Mouse (Mus musculus): ENCODE results near the gene Dync1i1. TPM values are rescaled to one million over a fixed set of nuclear protein-coding genes. Genes with fewer than 3 reads are reported as not detected.

The Dync1i1 gene
- polyA plus RNA-seq, 1 experiment from 2014 or later = 0.11 TPM

DNA sequence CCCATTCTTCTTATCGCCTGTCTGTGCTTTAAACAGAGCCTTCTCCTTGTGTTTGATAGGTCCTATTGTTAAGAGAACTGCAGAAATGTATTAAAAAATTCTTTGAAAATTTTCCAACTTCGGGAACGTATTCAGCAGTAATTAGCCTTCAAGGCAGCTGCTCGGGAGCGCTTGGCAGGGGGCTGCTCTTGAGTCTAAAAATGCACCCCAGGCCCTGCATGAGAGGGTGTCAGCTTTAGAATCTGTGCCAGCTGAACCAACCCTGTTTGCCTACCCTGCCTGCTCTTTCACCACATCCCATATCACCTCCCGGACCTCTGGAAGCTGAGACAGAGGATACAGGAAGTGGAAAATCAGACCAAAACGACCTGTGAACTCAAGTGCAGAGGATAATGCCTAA lies 267.6 kb downstream of the Dync1i1 start:
- Histone ChIP-seq H3K4me3 (ENCODE audit: low read depth, low read length) (no peak overlapping the region), H3K4me2 (ENCODE audit: low read depth, low read length) (no peak overlapping the region), H3K27me3 (ENCODE audit: control insufficient read depth, insufficient read depth, low read depth, low read length) (no peaks in the 10 kb centered on the region), H3K9me3 (replicated peaks; ENCODE audit: control insufficient read depth, low read length) (no peaks in the 10 kb centered on the region), H3K4me1 (ENCODE audit: control insufficient read depth, low read depth, low read length) (no peaks in the 10 kb centered on the region), H3K27ac (ENCODE audit: low read length) (no peak overlapping the region), H3K36me3 (ENCODE audit: control insufficient read depth, insufficient read depth) (no peaks in the 10 kb centered on the region), H3K9ac (ENCODE audit: low read depth, low read length) (no peak overlapping the region)
- no peak for ATAC-seq (ENCODE audit: low read depth)
- 46% methylated on average over 7 of the region's 7 CpGs for WGBS (ENCODE audit: insufficient replicate concordance)

DNA sequence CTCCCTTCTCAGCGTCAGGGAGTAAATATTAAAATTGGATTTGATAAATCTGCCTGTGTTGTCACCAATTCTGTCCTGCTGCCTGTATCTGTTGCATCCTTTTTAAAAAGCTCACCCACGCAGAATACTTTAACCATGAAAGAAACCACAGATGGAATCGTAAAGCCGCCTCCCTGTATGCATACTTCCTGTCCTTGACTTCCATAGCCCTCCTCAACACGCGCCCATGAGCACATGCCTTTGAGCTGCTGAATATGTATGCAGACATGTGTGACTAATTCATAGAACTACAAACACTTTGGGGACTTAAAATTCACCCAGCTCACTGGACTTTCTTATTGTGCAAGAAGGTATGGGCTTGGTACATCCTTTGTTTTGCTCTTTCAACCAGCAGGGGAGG lies 272.1 kb downstream of the Dync1i1 start:
- H3K4me2 ChIP-seq (ENCODE audit: low read depth, low read length) = no peak overlapping the region
- H3K9ac ChIP-seq (ENCODE audit: low read depth, low read length) = no peak overlapping the region
- no peaks in the 10 kb centered on the region for H3K9me3 ChIP-seq (replicated peaks; ENCODE audit: control insufficient read depth, low read length)
- H3K4me1 ChIP-seq (ENCODE audit: control insufficient read depth, low read depth, low read length) = no peaks in the 10 kb centered on the region
- H3K27me3 ChIP-seq (ENCODE audit: control insufficient read depth, insufficient read depth, low read depth, low read length) = no peaks in the 10 kb centered on the region
- ATAC-seq (ENCODE audit: low read depth) = no peak
- WGBS (ENCODE audit: insufficient replicate concordance) = 35% methylated on average over 6 of the region's 6 CpGs
- H3K4me3 ChIP-seq (ENCODE audit: low read depth, low read length) = no peak overlapping the region
- no peak overlapping the region for H3K27ac ChIP-seq (ENCODE audit: low read length)
- H3K36me3 ChIP-seq (ENCODE audit: control insufficient read depth, insufficient read depth) = no peaks in the 10 kb centered on the region

DNA sequence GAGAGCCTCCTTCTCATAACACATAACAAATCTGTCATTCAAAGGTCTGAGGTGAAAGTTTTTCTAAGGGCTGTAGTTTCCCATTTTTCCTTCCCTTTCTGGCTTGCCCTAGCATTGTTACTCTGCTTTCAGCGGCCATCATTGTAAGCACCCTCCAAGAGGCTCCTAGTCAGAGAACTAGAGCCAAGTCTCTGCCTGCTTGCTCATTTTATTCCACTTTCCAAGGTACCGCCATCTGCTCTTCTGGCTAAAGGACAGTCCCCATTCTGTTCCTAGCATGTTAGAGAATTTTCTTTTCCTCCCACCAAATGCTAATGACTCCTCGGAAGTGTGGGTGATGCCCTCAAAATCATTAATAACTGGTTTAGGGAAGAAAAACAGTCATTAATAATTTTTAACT lies 276.6 kb downstream of the Dync1i1 start:
- no peaks in the 10 kb centered on the region for H3K9me3 ChIP-seq (replicated peaks; ENCODE audit: control insufficient read depth, low read length)
- H3K4me3 ChIP-seq (ENCODE audit: low read depth, low read length) = no peak overlapping the region
- H3K4me1 ChIP-seq (ENCODE audit: control insufficient read depth, low read depth, low read length) = no peaks in the 10 kb centered on the region
- no peak overlapping the region for H3K9ac ChIP-seq (ENCODE audit: low read depth, low read length)
- H3K36me3 ChIP-seq (ENCODE audit: control insufficient read depth, insufficient read depth) = no peaks in the 10 kb centered on the region
- no peak overlapping the region for H3K27ac ChIP-seq (ENCODE audit: low read length)
- WGBS (ENCODE audit: insufficient replicate concordance) = 61% methylated on average over 3 of the region's 3 CpGs
- H3K4me2 ChIP-seq (ENCODE audit: low read depth, low read length) = no peak overlapping the region
- peaks cover 2% of the 10 kb centered on the region; the same call in 1 of the 2 replicates for H3K27me3 ChIP-seq (ENCODE audit: control insufficient read depth, insufficient read depth, low read depth, low read length)
- ATAC-seq (ENCODE audit: low read depth) = no peak

DNA sequence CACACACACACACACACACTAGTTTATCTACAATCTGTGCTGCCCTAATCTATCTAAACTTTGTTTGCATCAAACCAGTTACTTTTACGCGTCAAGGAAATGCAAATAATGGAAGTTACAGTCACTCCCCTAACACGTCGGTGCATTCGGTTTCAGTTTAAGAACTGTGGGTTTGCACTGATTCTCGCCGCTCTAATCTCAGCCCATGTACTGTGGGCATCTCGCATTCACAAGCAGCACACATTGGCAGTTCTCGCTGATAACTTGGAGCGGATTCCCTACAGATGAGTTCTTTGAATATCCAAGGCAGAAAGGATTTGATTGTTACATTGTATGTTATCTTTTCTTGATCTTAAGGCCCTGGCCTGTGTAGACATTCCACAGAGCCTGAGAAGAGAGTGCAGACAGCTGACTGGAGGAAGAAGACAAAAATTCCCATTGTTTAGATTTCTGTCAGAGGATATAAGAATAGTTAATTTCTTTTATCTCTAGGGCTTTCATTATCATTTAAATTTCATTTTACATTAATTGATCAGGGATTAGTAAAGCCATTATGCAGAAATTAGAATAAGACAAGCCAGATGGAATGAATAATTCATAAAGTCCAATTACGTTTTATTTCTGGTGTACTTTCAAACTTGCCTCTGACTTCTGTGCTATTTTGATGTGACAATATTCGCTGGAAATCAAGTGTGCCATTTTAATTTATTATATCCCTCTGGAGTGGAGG lies 279.5 kb downstream of the Dync1i1 start:
- Histone ChIP-seq H3K9ac (ENCODE audit: low read depth, low read length) (no peak overlapping the region), H3K27ac (ENCODE audit: low read length) (no peak overlapping the region), H3K4me2 (ENCODE audit: low read depth, low read length) (0 out of 2 replicates have a peak overlapping the region, but pooled peaks have one; percentile 76), H3K4me3 (ENCODE audit: low read depth, low read length) (no peak overlapping the region), H3K36me3 (ENCODE audit: control insufficient read depth, insufficient read depth) (no peaks in the 10 kb centered on the region), H3K27me3 (ENCODE audit: control insufficient read depth, insufficient read depth, low read depth, low read length) (peaks cover 2% of the 10 kb centered on the region; the same call in 1 of the 2 replicates), H3K4me1 (ENCODE audit: control insufficient read depth, low read depth, low read length) (no peaks in the 10 kb centered on the region), H3K9me3 (replicated peaks; ENCODE audit: control insufficient read depth, low read length) (no peaks in the 10 kb centered on the region)
- no peak for ATAC-seq (ENCODE audit: low read depth)
- WGBS (ENCODE audit: insufficient replicate concordance) = 50% methylated on average over 12 of the region's 12 CpGs

DNA sequence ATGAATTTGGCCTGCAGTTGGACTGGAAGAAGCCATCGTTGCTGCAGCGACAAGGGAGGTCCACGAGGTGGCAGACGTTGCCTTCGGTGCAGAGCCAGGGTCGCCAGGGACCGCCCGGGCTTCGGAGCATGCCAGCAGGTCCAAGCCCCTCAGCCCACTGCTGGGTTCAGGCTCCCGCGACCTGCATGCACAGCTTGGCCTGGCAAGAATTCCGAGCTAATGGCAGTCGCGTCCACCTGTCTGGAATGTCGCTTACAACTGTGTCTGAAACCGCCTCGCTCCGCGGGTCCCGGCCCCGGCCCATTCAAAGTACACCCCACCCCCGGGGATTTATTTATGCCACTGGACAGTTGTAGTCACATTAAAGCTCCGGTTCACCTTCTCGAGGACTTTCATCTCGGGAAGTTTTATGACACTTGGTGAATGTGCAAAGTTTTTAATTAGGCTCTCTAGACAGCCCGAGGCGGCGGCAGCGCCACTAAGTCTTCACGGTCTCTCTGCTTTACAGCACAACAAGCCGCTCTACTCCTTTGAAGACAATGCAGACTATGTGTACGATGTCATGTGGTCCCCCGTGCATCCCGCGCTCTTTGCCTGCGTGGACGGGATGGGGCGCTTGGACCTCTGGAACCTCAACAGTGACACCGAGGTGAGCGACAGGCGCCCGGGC lies 280.5 kb downstream of the Dync1i1 start:
- Histone ChIP-seq H3K9ac (ENCODE audit: low read depth, low read length) (peak overlapping the region; percentile 31; the same call in 1 of the 2 replicates), H3K4me3 (ENCODE audit: low read depth, low read length) (peak overlapping the region; percentile 57), H3K4me1 (ENCODE audit: control insufficient read depth, low read depth, low read length) (no peaks in the 10 kb centered on the region), H3K27ac (ENCODE audit: low read length) (no peak overlapping the region), H3K27me3 (ENCODE audit: control insufficient read depth, insufficient read depth, low read depth, low read length) (peaks cover 2% of the 10 kb centered on the region; the same call in 1 of the 2 replicates), H3K4me2 (ENCODE audit: low read depth, low read length) (peak overlapping the region; percentile 76), H3K36me3 (ENCODE audit: control insufficient read depth, insufficient read depth) (no peaks in the 10 kb centered on the region), H3K9me3 (replicated peaks; ENCODE audit: control insufficient read depth, low read length) (no peaks in the 10 kb centered on the region)
- WGBS (ENCODE audit: insufficient replicate concordance) = 5% methylated on average over 42 of the region's 42 CpGs
- peak; percentile 32 for ATAC-seq (ENCODE audit: low read depth)

DNA sequence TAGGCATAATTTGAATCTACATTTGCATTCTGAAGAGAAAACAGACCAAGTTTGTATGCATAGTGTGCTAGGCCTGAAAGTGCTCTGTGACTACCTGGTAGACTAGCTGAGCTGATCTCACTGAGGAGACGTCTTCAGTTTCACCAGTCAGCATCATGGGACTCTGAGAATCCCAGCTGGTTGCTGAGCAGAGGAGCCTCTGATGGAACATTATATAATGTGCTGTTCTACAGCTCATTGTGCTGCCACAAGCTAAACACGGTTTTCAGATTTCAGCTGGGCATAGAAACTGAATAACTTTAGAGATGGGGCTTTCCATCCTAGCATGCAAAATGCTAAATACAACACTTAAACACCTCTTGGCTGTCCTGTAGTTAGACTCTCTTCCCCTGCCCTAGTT lies 285.9 kb downstream of the Dync1i1 start:
- no peaks in the 10 kb centered on the region for H3K4me1 ChIP-seq (ENCODE audit: control insufficient read depth, low read depth, low read length)
- H3K27me3 ChIP-seq (ENCODE audit: control insufficient read depth, insufficient read depth, low read depth, low read length) = no peaks in the 10 kb centered on the region
- WGBS (ENCODE audit: insufficient replicate concordance) = 52% methylated on average over 2 of the region's 2 CpGs
- H3K27ac ChIP-seq (ENCODE audit: low read length) = no peak overlapping the region
- H3K4me2 ChIP-seq (ENCODE audit: low read depth, low read length) = no peak overlapping the region
- H3K9me3 ChIP-seq (replicated peaks; ENCODE audit: control insufficient read depth, low read length) = no peaks in the 10 kb centered on the region
- H3K9ac ChIP-seq (ENCODE audit: low read depth, low read length) = no peak overlapping the region
- H3K36me3 ChIP-seq (ENCODE audit: control insufficient read depth, insufficient read depth) = no peaks in the 10 kb centered on the region
- ATAC-seq (ENCODE audit: low read depth) = no peak
- no peak overlapping the region for H3K4me3 ChIP-seq (ENCODE audit: low read depth, low read length)

DNA sequence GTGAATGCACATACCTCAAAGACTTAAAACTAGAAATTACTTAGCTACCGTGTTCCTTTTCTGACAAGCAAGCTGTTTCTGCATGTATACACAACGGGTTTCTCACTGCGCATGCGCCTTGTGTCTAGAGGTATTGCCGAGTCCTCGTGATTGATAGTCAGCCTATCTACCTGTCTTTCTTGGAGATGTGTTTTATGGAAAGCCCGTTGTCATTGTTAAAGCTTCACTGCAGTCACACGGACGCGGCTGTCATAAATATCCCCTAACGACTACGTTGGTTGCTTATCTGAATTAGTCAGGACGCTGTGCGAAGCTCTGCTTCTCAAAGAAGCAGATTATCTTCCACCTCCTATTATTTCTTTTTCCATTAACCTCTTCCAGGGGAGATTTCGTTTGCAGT lies 290.2 kb downstream of the Dync1i1 start:
- ATAC-seq (ENCODE audit: low read depth) = no peak
- no peak overlapping the region for H3K4me2 ChIP-seq (ENCODE audit: low read depth, low read length)
- no peaks in the 10 kb centered on the region for H3K27me3 ChIP-seq (ENCODE audit: control insufficient read depth, insufficient read depth, low read depth, low read length)

DNA sequence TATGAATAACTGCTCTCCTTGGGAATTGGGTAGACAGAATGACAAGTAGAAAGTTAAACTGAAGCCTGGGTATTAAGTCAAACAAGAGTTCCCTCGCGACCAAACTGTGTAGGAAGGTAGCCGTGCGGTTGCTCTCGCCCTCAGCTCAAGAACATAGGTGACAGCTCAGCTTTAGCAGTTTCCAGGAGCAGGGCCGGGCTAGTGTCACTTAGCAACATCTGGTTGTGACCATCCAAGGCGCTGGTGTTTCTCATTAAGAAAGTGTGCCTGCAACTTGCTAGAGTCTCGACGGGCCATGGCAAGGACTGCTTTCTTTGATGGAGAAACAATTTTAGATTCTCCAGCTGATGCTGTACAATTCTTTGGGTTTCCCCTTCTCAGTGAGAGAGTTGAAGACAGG lies 291.5 kb downstream of the Dync1i1 start:
- Histone ChIP-seq H3K27ac (ENCODE audit: low read length) (no peak overlapping the region), H3K9me3 (replicated peaks; ENCODE audit: control insufficient read depth, low read length) (no peaks in the 10 kb centered on the region), H3K4me1 (ENCODE audit: control insufficient read depth, low read depth, low read length) (no peaks in the 10 kb centered on the region), H3K4me3 (ENCODE audit: low read depth, low read length) (no peak overlapping the region), H3K4me2 (ENCODE audit: low read depth, low read length) (no peak overlapping the region), H3K9ac (ENCODE audit: low read depth, low read length) (no peak overlapping the region), H3K36me3 (ENCODE audit: control insufficient read depth, insufficient read depth) (no peaks in the 10 kb centered on the region), H3K27me3 (ENCODE audit: control insufficient read depth, insufficient read depth, low read depth, low read length) (no peaks in the 10 kb centered on the region)
- 59% methylated on average over 9 of the region's 9 CpGs for WGBS (ENCODE audit: insufficient replicate concordance)
- no peak for ATAC-seq (ENCODE audit: low read depth)

More for the DNA sequence above, 290.2 kb downstream of the Dync1i1 start:
- H3K9ac ChIP-seq (ENCODE audit: low read depth, low read length) = no peak overlapping the region
- H3K4me1 ChIP-seq (ENCODE audit: control insufficient read depth, low read depth, low read length) = no peaks in the 10 kb centered on the region
- H3K27ac ChIP-seq (ENCODE audit: low read length) = no peak overlapping the region
- no peaks in the 10 kb centered on the region for H3K9me3 ChIP-seq (replicated peaks; ENCODE audit: control insufficient read depth, low read length)
- no peak overlapping the region for H3K4me3 ChIP-seq (ENCODE audit: low read depth, low read length)
- 31% methylated on average over 15 of the region's 15 CpGs for WGBS (ENCODE audit: insufficient replicate concordance)
- H3K36me3 ChIP-seq (ENCODE audit: control insufficient read depth, insufficient read depth) = no peaks in the 10 kb centered on the region

DNA sequence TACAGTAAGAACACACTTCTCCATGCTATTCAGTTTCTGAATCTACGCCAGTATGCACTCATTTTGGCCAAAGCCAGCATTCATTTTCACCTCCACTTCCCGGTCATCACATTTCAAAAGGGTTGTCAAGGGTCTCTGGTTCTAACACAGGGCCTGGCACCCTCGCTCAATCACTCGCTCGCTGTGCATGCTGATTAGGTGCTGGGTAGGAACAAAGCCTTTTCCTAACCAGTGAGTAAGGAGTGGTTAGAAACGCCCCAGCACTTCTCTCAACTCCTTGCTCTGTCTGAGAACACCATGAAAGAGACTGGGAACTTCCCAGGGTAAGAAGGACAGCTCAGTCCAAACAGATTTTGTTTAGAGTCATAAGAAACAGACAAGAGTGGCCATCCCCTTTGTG lies 298.5 kb downstream of the Dync1i1 start:
- Histone ChIP-seq H3K4me1 (ENCODE audit: control insufficient read depth, low read depth, low read length) (no peaks in the 10 kb centered on the region), H3K9me3 (replicated peaks; ENCODE audit: control insufficient read depth, low read length) (no peaks in the 10 kb centered on the region), H3K27me3 (ENCODE audit: control insufficient read depth, insufficient read depth, low read depth, low read length) (no peaks in the 10 kb centered on the region), H3K4me2 (ENCODE audit: low read depth, low read length) (no peak overlapping the region), H3K4me3 (ENCODE audit: low read depth, low read length) (no peak overlapping the region), H3K36me3 (ENCODE audit: control insufficient read depth, insufficient read depth) (no peaks in the 10 kb centered on the region), H3K27ac (ENCODE audit: low read length) (no peak overlapping the region), H3K9ac (ENCODE audit: low read depth, low read length) (no peak overlapping the region)
- no peak for ATAC-seq (ENCODE audit: low read depth)
- 45% methylated on average over 6 of the region's 6 CpGs for WGBS (ENCODE audit: insufficient replicate concordance)
